Mouse (Mus musculus) 3T3-L1 (cell line): ENCODE data around the gene Gucy2c.
A peak's percentile ranks its signal among the peaks of the same experiment; 100 is the strongest.

Source experiments
- DNase-seq: peaks from one replicate; pipeline ENCODE4 v3.0.0-alpha.2; 2015; ENCODE audit warnings: low read depth, low spot score

The Gucy2c gene

DNA sequence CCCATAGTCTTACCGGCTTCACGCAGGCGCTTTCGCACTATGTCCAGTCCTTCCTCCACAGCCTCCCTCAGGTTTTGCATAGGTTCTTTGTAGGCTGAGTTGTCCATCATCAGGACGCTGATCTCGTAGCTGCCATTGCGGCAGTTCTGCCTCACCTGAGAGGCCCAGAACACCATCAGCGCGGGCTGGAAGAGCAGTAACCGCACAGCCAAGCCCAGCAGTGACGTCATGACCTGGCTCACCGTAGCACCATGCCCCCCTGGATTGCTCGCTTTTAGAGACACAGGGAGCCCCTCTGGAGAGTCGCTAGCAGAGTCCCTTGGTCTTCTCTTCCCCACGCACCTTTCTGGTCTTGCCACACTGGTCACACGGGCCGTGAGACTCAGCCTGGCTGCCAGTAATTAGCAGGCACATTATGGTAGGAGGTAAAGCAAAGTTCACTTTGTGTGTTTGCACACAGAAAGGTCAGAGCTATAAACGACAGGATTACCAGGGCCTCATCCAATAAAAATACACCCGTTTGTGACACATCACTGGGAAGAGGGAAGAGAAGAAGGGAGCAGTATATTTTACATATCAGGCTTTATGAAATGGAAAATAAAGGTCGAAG lies at the start of gene Gucy2c:
Gene Gucy2c (minus strand): TSS at position 389 of the 610 bp plus-strand sequence.
- DNase-seq: no peak

DNA sequence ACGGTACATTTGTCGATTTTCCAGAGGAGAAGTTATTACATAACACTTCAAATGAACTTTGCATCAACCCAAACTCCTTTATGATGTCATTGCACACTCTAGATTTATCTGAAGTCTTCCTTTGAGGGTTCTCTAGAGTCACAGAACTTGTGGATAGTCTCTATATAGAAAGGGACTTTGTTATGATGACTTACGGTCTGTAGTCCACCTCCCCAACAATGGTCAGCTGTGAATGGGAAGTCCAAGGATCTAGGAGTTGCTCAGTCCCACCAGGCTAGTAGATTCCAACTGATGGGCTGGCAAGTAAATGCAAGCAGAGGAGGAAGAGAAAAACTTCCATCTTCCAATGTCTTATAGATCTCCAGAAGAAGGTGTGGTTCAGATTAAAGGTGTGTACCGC lies 47.1 kb upstream of the Gucy2c start:
- no peak for DNase-seq

DNA sequence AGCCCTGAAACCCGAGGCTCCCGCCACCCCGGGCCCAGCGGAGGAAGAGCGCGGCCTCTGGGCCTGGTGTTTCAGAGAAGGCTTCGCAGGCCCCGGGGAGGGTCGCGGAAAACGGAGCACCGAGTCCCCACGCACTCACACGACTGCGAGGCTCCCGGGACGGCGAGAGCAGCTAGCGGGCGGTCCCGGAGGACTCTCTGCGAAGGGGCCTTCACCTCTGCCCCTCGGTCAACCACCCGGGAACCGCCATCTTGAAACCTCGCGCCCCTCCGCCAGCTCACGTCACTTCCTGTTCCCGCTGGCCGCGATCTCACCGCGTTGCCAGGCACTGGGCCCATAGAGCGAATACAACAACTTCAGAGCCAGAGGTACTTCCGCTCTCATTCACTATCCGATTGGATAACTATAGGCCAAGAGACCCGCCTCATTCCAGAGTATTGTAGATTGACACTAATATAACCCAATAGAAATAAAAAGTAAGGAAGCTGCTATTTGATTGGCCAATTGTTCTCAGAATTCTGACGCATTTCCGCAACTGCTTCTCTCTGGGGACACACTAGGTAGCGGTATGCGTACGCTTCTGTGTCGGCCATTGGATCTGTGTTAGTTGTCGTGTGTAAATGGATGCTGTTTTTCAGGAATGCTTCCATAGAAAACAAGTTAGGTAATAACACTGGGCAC lies 46.5 kb upstream of the Gucy2c start, which contains the start of gene Wbp11:
Gene Wbp11 (minus strand): TSS at position 353 of the 681 bp plus-strand sequence.
- DNase-seq: peak; percentile 99

DNA sequence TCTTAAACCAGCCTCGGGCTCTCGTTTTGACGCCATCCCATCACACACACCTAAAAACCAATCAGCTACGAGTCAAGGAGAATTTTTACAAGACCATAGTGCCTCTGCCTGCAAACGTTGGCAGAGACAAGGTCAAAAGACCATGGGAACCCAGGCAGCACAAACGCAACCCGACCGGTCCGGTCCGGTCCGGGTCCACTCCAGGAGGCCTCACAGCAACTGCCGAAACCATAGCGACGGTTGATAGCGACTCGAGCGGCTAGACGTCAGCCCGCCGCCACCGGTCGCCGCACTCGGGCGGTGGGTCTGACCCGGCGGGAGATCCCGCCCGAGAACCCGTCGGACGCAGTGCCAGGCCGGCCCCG lies 45.9 kb upstream of the Gucy2c start, which contains the start of gene BC049715:
Gene BC049715 (plus strand): TSS at position 111 of the 365 bp plus-strand sequence.
- DNase-seq: peak; percentile 61

DNA sequence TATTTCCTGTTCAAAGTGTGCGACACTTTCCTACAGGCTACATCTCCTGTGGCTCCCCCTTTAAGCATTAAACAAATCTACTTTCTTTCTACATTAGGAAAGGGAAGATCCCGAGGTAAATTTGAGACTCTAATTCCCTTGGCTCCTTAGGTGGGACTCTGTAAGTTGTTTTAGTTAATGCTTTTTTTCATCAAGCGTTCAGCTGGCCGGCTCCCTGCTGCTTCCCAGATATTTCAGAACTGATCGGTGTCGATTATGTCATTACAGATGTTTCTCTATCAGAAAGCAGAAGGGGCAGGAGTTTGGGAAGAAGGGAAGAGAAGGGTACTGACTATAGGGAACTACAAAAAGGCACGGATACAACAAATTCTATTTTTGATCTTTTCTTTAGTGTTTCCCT lies 45.6 kb upstream of the Gucy2c start:
- DNase-seq: no peak

DNA sequence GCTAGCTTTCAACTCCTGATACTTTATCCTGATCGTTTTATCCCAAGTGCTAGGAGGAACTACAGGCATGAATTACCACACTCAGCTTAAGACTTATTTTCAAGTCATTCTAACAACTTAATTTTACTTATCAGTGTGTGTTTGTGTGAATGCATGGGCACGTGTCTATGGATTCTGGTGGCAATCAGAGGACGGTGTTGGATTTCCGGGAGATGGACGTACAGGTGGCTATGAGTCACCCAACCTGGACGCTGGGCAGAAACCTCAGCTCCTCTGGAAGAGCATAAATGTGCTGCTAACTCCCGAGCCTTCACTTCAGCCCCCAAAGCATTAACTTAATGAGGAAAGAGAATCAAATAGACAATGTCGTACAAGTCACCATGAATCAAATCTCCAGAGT lies 43.4 kb upstream of the Gucy2c start:
- DNase-seq: no peak

DNA sequence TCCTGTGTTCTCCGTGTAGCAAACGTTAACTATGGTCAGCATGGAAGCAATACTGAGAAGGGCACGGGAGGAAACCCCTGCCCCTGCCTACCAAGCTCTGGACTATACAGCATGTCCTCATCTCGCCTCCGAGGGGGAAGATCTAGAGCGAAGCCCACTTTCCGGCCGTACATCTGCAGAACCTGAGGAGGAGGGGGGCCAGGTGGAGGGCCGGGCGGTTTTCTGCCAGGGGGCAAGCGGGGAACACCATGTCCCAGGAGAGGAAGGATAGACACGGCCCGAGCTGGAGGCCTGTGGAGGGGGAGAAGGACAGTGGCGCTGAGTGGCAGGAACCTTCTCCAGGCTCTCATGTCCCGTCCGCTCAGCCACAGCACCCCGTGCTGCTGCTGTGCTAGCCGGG lies 39.5 kb upstream of the Gucy2c start:
- DNase-seq: no peak

DNA sequence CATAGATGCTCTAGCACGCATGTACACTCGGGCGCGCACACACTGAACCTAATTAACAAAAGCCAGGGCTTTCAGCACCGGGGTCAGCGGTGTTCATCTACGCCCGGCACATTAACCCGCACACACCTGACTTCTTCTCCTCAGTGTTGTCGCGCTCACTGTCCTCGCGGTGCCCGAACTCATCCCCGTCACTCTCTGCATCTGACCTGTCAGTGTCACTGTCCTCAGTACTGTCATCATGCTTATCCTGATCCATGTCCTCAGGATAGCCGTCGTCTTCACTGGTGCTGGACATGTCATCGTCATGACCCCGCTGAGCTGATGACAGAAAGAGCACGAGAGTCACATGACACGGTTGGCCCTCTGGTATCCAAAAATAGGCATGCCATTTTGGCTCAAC lies 38.8 kb upstream of the Gucy2c start:
- no peak for DNase-seq

DNA sequence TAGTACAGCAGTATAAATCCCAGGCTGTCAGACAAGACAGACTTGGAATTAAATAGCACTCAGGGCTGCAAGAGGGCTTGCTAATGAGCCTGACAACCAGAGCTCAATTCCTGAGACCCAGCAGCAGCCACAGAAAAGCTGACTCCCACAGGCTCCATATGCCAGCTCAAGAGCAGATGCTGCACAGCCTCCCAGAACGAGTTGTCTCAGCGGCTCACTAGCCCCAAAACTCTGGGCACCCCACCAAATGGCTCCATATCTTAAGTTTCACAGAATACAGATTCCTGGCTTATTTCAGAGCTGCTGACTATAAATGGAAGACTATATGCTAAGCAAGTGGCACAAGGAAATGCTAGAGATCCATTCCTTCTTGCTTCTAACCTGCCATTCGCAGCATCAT lies 36.0 kb upstream of the Gucy2c start:
- no peak for DNase-seq

DNA sequence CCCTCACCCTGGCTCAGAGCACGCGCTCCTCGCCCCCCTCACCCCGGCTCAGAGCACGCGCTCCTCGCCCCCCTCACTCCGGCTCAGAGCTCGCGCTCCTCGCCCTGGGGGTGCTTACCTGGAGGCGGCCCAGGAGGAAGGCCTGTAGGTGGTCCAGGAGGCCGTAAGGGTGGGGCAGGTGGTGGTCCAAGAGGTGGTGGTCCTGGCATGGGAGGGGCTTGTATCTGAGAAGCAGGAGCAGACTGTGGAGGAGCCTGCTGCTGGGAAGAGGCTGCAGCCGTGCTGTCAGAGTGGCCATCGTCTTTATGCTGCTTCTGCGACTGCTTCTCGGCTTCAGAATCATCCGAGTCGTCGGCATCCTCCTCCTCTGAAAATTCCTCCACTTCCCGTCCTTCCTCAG lies 35.3 kb upstream of the Gucy2c start:
- DNase-seq: no peak

DNA sequence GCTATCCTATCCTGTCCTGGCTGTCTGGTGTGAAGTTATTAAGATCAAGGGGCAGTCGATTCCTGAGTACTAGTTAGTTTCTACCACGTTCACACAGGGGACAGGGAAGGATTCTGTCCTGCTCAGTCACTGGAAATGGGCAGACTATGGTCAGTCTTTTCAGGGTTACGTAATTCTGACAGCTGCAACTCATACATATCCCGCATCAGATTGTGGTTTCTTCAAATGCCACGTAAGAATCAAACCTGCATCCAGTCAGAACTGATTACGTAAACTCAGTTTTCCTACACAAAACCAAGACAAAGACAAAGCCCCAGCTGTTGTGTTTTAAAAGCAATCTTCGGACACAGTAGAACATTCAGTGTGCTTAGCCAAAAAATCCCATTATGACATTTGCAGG lies 33.8 kb upstream of the Gucy2c start:
- no peak for DNase-seq

DNA sequence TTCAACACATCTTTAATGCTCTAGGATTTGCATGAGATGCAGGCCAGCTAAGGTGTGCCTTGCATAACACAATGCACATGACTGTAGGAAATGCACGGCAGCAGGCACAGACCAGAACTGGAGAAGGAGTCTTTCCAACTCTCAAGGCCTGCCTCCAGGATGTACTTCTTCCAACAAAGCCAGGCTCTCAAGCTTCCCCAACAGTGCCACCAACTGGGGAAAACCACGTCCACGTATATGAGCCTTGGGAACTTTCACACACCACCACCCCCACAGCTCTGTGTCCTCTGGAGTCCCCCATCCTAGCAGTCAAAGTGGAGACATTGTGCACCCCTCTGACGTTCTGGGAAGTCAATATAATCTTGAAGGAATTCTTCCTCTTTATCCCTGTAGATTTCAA lies 31.6 kb upstream of the Gucy2c start:
- peak; percentile 68 for DNase-seq

DNA sequence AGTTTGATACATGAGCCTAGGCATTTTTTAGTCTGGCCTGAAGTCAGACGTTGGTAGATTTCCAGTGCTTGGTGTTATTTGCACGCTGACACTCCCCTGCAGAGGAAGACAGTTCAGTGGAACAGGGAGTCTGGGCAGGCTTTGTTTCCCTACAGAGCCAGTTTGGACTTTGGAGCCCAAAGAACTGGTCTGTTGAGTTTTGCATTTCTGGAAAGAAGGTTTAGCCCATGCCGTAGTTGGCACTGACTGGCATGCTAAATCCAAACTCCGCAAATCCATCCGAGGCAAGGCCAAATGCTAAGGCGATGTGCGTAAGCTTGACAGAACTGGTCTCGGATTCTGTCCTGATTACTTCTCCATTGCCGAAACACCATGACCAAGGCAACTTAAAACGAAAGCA lies 29.6 kb upstream of the Gucy2c start:
- no peak for DNase-seq

DNA sequence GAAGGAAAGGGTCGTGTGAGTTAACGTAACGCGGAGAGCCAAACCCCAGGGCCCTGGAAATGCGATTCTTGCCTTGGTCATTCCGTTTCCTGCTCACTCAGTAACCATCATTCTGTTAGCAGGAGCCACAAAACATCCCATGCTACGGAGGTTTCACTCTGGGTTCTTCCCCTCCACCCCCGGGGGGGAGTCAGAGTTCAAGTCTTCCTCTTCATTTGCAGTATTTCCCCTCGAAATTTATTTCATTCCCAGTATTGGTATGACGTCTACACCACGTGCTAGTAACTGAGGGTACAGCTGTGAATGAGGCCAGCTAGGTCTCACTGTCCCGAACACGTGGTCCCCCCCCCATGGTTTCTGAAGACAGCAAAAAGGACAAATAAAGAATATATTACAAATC lies 28.1 kb upstream of the Gucy2c start:
- DNase-seq: no peak

DNA sequence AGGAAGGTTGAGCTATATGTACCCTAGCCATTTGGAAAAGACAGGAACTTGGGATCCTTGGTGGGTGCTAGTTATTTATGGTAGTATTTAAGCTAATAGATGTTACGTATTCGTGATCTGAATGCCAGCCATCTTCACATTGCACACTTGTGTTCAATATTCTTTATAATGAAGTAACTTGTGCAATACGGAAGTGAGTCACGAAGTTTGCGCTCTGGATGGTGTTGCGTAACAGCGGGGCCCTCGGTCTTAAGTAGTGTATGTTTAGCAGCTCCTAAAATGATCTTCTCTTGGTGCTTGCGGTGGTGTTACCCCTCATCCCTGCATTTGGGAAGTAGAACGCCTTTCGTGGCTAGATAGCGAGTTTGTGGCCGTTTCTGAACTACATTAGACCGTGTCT lies 27.5 kb upstream of the Gucy2c start:
- DNase-seq: peak; percentile 94

DNA sequence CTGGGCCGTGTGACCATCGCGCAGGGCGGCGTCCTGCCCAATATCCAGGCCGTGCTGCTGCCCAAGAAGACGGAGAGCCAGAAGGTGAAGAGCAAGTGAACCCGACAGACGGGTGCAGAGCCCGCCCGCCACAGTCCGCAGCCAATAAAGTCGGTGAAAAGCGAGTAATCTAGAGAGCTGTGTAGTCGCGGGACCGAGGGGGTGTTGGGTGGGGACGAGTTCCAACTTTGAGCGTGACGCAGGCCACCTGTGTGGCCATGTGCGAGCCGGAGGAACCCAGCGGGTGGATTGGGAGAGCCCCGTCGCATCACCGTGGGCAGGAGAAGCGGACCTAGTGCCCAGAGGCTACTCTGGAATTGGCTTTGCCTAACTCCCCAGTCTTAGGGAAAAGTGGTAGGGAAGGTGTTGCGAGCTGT lies 27.1 kb upstream of the Gucy2c start:
- no peak for DNase-seq

DNA sequence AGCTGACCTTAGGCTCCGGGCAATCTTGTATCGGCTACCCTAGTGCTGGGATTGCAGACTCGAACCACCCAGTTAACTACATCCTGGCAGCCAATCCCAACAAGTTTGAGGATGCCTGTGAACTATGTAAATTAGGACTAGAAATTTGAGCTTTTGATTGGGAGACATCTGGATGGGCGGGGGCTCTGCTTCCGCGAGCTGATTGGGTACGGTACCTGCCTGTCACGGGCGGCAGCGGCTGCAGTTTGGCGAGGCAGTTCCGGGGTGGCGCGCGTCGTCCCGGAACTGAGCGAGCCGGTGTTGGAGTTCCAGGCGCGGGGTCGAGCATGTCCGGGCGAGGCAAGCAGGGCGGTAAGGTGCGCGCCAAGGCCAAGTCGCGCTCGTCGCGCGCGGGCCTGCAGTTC lies 26.5 kb upstream of the Gucy2c start, which contains the start of gene H2afj:
Gene H2afj (plus strand): TSS at position 231 of the 404 bp plus-strand sequence.
- peak; percentile 98 for DNase-seq

DNA sequence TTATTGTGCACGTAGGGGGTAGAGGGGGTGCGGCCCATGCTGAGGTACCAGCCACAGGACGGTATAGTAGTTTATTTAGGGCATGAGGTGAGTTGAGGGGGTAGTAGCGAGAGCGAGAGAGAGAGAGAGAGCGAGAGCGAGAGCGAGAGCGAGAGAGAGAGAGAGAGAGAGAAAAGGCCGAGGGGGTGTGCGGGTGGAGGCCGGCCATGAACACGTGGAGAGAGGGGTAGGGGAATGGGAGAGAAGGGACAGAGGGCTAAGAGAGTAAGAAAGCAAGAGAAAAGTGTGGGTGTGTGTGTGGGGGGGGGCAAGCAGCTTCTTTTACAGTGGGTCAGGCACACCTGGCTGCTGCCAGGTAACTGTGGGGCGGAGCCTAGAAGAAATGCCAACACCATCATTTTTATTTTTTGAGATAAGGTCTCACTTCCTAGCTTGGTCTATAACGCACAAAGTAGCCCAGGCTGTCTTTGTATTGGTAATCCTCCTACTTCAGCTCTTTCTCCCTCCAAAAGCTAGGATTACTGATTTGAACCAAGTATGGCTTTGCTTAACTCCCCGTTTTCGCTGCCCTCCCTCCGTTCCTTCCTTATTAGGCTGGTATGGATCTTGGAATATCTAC lies 25.9 kb upstream of the Gucy2c start:
- DNase-seq: no peak

DNA sequence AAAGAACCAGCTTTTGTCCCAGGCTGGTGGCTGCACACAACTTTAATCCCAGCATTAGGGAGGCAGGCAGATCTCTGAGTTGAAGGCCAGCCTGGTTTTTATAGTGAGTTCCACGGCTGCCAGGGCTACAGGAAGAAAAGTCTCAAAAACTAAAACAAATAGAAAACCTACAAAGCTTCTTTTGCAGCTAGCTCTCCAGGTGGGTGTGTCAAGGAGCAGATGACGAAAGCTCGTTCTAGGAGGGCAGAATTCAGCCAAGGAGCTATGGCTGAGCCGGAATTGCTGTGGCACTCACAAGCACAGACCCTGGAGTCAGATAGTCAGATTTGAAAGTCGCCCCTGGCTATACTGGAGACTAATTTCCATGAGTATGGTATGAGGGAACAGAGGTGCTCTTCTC lies 25.3 kb upstream of the Gucy2c start:
- no peak for DNase-seq

DNA sequence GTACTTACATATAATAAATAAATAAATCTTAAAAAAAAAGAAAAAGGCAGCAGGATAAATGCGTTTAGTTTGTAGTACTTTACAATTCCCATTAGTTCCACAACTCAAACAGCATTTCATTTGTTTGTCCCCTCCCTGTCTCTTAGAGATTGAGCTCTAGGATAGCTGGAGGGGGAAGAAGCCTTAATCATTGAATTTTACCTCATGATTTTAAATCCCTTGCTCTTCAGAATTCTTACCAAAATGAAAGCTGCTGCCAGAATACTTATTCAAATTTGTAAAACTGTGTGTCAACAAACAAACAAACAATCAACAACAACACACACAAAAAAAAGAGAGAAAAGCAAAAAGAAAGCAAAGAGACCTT lies 23.8 kb upstream of the Gucy2c start:
- DNase-seq: no peak

DNA sequence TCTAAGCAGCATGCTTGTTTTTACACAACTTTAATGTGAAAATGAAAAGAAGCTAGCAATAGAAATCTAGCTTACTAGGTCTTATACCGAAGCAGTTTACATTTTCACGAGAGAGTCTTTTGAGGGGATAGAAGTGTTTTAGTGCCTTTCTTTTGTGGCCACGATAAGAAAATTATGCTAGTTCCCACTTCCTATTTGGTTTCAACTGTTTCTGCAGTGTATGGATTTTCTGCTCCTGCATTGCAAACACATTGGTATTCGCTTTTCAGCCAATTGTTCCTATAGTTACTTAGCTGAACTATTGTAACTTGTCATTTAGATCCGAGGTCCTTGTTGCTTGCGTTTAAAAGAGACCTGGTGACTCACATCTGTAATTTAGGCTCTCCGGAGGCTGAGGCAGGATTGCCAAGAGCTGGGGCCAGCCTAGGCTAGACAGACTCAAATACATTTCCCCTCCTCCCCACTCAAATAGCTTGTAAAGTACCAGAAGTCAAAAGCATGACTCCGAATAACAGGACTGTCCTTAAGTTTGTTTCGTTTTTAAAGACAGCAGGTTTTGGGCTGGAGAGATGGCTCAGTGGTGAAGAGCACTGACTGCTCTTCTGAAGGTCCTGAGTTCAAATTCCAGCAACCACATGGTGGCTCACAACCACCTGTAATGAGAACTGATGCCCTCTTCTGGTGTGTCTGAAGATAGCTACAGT lies 23.3 kb upstream of the Gucy2c start:
- DNase-seq: peak; percentile 85
